Mouse (Mus musculus) left cerebral cortex, adult 8-10 months (tissue): Measurements from ENCODE around the gene Peg10. TPM values are rescaled to one million over a fixed set of nuclear protein-coding genes. Genes with fewer than 3 reads are reported as not detected.
"Not testable (repeated sequence)": the region's sequence is repeated elsewhere in the genome, so short reads cannot be mapped to it uniquely, and the experiment has no call there.

Source experiments
- DNase-seq, 2 experiments: peaks; one replicate each; pipeline ENCODE4 v3.0.0; 2022; ENCODE audit warnings: low spot score in 2 of 2
- total RNA-seq, 4 experiments: library from RNA; stranded (reverse); gene quantifications; 2 replicates each; pipeline ENCODE4 v1.2.4; 2022

Peg10 gene
- total RNA-seq, 4 experiments from 2014 or later = 15.3 to 18.5 (median 16.4) TPM

GRCm38 (mm10) chr6:4748506-4748961 lies 1.4 kb downstream of the Peg10 start:
- DNase-seq = no peak

- DNase-seq = peak; percentile 64 to 95
Measured at GRCm38 (mm10) chr6:4749091-4749490, 2.0 kb downstream of the Peg10 start.

- DNase-seq = no peak
Measured at GRCm38 (mm10) chr6:4751355-4751754, 4.2 kb downstream of the Peg10 start.

- DNase-seq = no peak
Measured at GRCm38 (mm10) chr6:4754286-4754685, 7.2 kb downstream of the Peg10 start.

- DNase-seq = no peak
Measured at GRCm38 (mm10) chr6:4754886-4755285, 7.8 kb downstream of the Peg10 start.

GRCm38 (mm10) chr6:4761415-4762142 lies 14.5 kb downstream of the Peg10 start:
- not testable (repeated sequence) for DNase-seq

GRCm38 (mm10) chr6:4762252-4762651 lies 15.1 kb downstream of the Peg10 start:
- no peak for DNase-seq

- no peak for DNase-seq
Measured at GRCm38 (mm10) chr6:4796281-4796680, 49.2 kb downstream of the Peg10 start.

- not testable (repeated sequence) for DNase-seq
Measured at GRCm38 (mm10) chr6:4797317-4797716, 50.2 kb downstream of the Peg10 start.

- no peak for DNase-seq
Measured at GRCm38 (mm10) chr6:4798382-4798781, 51.3 kb downstream of the Peg10 start.

- DNase-seq = no peak
Measured at GRCm38 (mm10) chr6:4799359-4799758, 52.3 kb downstream of the Peg10 start.

- DNase-seq = no peak
Measured at GRCm38 (mm10) chr6:4806981-4807380, 59.9 kb downstream of the Peg10 start.

Other genes with a start within 250 kb of the Peg10 start
- 10 to 100 TPM; 12.9 to 16.4 (median 16.0) TPM for gene Col1a2, start 242.5 kb upstream of the Peg10 start, total RNA-seq
- gene Casd1, start 146.5 kb upstream of the Peg10 start, total RNA-seq = 10 to 100 TPM; 46.5 to 58.8 (median 52.6) TPM
- gene Sgce, start 99 bp upstream of the Peg10 start, total RNA-seq = 10 to 100 TPM; 33.0 to 37.0 (median 35.7) TPM
- gene Ppp1r9a, start 155.6 kb downstream of the Peg10 start, total RNA-seq = 100 to 1,000 TPM; 205 to 266 (median 234) TPM